Mouse (Mus musculus): ENCODE results near the gene Serpinf2. TPM values are rescaled to one million over a fixed set of nuclear protein-coding genes. Genes with fewer than 3 reads are reported as not detected.
"Not testable (repeated sequence)": the region's sequence is repeated elsewhere in the genome, so short reads cannot be mapped to it uniquely, and the experiment has no call there.

Serpinf2 gene
- polyA plus RNA-seq, 1 experiment = not detected

DNA sequence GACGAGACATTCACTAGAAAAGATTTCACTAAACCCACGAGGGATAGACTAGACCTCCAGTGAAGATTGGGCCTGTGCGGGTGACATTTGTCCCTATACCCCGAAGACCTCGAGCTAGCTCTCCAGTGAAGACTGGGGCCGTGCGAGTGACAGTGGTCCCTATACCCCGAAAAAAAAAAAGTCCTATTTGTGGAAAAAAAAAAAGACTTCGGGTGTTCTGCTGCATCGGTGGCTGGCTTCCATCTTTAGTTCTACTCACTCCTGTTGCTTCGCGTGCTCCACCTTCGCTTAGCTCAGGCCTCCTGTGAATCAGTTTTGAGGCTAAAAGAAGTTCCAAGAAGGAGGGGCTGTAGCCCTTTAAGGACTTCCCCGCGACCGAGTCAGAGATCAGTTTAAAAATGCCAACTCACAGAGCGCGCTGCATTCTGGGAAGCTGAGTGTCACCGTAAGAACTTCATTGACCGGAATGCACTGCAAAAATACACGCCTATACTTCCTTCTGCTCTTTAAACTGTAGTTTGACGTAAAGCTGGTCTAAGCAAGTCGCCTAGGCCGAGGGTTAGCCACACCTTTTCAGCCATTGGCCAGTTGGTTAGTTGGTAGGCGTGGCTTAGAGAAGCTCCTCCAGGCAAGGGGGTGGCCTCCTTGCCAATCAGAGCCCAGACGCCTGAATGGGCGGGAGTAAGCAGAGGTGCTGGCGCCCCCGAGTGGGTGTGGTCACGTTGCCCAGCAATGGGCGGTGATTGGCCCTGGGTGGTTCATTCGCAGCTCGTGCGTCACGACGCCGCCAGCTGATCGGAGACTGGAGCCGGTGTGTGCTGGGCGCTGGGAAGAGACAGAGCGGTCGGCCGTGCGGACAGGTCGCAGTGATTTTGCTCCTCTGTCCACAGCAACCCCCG lies 21.7 kb upstream of the Serpinf2 start, which contains the start of gene Tlcd2:
TSS of gene Tlcd2 (plus strand) at position 872 of the 899 bp plus-strand sequence.
- no peak for TF ChIP-seq FLI1 (IDR thresholded peaks at IDR 0.05; ENCODE audit: low read length)
- no peak for TF ChIP-seq GATA1 (IDR thresholded peaks at IDR 0.05; ENCODE audit: borderline replicate concordance, low read length)
- peaks cover 79% of the 10 kb centered on the region for H3K4me1 ChIP-seq
- H3K4me3 ChIP-seq (replicated peaks) = peak within 1 kb of the TSS; percentile 99
- H3K36me3 ChIP-seq (replicated peaks; ENCODE audit: low read length) = peaks cover 32% of the 10 kb centered on the region
- no peaks in the 10 kb centered on the region for H3K27me3 ChIP-seq (replicated peaks)
- H3K9me3 ChIP-seq = peaks cover 7% of the 10 kb centered on the region; the same call in 1 of the 2 replicates

DNA sequence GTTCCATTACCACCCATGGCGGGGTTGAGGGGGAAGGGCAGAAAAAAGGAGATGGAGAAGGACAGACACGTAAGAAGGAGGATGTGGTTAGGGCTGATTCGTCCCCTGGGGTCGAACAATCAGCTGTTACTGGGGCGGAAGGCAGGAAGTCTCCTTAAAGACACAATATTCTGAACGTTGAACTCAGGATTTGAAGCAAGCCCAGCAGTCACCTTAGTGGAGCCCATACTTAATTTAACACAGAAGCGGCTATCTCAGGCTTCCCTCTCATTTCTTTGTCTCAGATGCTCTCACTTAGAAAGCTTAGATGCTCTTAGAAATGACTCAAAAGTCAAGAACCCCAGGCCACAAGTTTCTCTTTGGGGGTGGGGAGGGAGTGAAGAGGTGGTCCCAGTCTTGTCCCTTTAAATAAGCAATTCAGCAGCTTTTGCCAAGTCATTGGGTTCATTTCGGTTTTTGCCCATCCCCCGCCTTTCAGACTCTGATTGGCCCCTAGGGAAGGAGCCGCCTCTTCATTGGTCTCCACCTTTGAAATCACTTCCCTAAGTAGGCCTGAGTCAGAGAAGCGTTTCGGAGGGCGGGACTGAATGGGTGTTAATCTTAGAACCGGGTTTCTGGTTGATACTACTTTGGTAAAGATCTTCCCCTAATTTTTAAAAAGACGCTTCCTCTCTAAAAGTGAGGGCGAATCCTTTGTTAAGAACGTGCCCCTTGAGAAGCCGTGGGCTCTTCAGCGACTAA lies 20.9 kb upstream of the Serpinf2 start:
- H3K9me3 ChIP-seq = peaks cover 3% of the 10 kb centered on the region; the same call in 1 of the 2 replicates
- H3K27me3 ChIP-seq (replicated peaks) = no peaks in the 10 kb centered on the region
- H3K4me3 ChIP-seq (replicated peaks) = peak overlapping the region; percentile 99
- TF ChIP-seq FLI1 (IDR thresholded peaks at IDR 0.05; ENCODE audit: low read length) (no peak), GATA1 (IDR thresholded peaks at IDR 0.05; ENCODE audit: borderline replicate concordance, low read length) (no peak)
- H3K36me3 ChIP-seq (replicated peaks; ENCODE audit: low read length) = peaks cover 24% of the 10 kb centered on the region
- peaks cover 75% of the 10 kb centered on the region for H3K4me1 ChIP-seq

DNA sequence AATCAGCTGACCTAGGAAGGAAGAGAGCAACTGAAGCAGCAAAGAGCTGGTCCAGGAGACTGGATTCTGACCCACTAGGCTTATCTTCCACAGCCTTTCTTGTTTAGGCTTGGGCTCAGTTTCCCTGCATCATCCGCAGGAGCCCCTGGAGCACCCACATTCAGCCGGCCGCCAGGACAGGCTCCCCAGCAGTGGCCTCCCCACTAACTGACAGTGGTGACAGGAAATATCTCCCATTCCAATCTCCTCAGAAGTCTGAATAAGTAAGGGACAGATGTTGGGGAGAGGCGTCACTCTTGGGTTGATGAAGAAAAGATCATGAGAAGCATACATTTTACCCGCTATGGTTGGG lies 20.3 kb upstream of the Serpinf2 start:
- H3K4me1 ChIP-seq = peaks cover 75% of the 10 kb centered on the region
- H3K4me3 ChIP-seq (replicated peaks) = peak overlapping the region; percentile 99
- no peaks in the 10 kb centered on the region for H3K9me3 ChIP-seq
- no peak for TF ChIP-seq GATA1 (IDR thresholded peaks at IDR 0.05; ENCODE audit: borderline replicate concordance, low read length)
- no peak for TF ChIP-seq FLI1 (IDR thresholded peaks at IDR 0.05; ENCODE audit: low read length)
- peaks cover 19% of the 10 kb centered on the region for H3K36me3 ChIP-seq (replicated peaks; ENCODE audit: low read length)
- no peaks in the 10 kb centered on the region for H3K27me3 ChIP-seq (replicated peaks)

DNA sequence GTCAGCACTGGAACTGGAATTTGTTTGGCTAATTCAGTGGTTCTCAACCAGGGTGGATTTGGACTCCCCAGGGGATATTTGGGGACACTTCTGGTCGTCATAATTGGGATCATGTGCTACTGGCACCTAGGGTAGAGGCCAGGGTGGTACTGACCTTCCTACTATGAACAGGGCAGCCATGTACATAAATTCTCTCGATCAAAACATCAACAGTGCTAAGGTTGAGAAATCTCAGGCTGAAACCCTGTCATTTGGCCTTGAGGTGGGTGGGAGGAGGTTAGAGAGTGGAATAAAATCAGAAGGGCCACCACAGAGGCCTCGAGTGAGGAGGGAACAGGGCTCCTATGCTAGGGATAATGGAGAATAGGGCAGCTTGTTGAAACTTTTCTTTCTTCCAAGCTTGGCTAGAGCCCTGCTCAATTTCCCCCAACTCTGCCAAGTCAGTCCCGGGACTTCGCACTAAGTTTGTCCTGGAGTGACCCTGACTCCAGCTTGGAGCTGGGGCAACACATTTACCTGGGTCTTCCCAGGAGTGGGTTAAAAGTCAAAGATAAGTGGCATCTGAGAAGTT lies 19.8 kb upstream of the Serpinf2 start:
- TF ChIP-seq FLI1 (IDR thresholded peaks at IDR 0.05; ENCODE audit: low read length) = no peak
- no peak for TF ChIP-seq GATA1 (IDR thresholded peaks at IDR 0.05; ENCODE audit: borderline replicate concordance, low read length)
- Histone ChIP-seq H3K9me3 (no peaks in the 10 kb centered on the region), H3K4me3 (replicated peaks) (peak overlapping the region; percentile 99), H3K36me3 (replicated peaks; ENCODE audit: low read length) (peaks cover 14% of the 10 kb centered on the region), H3K27me3 (replicated peaks) (no peaks in the 10 kb centered on the region), H3K4me1 (peaks cover 74% of the 10 kb centered on the region)

DNA sequence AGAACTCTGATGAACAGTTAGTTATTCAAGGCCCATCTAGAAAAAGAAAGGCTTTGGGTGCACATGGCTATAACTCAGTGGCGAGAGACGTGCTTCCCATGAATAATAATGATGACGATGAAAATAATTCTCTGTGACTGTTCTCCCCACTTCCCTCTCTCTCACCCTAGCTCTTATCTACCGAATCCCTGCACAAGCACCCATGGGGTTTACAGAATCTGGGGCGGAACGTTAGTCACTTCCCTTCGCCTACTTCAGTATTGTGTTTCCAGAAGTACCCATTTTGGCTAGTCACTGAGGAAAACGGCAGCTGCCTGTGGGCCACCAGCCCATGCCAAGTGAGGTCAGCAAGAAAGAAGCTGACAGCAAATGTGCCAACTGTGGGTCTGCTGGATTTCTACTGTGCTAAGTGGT lies 19.2 kb upstream of the Serpinf2 start:
- Histone ChIP-seq H3K36me3 (replicated peaks; ENCODE audit: low read length) (peaks cover 8% of the 10 kb centered on the region), H3K27me3 (replicated peaks) (no peaks in the 10 kb centered on the region), H3K4me3 (replicated peaks) (peak overlapping the region; percentile 78), H3K4me1 (peaks cover 75% of the 10 kb centered on the region), H3K9me3 (no peaks in the 10 kb centered on the region)
- TF ChIP-seq GATA1 (IDR thresholded peaks at IDR 0.05; ENCODE audit: borderline replicate concordance, low read length) (no peak; the same call in 2 of the 3 replicates), FLI1 (IDR thresholded peaks at IDR 0.05; ENCODE audit: low read length) (no peak)

DNA sequence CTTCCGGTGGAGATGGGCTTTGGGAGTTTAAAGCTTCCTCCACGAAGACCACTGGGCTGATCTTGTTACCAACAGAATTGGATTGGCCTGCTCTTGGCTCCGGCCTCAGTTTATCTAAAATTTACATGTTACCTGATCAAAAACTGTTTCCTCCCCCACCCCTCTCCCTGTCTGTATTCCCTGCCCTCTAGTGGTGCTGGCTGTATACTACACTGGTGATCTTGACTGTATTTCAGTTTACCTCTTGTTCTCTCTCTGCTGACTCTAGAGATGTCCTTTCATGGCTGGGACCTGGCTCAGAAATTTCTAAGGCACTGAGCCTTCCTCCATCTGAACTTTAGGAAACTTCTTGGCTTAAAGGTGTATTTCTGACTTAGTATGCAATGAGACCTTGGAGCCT lies 18.8 kb upstream of the Serpinf2 start:
- H3K4me1 ChIP-seq = peaks cover 75% of the 10 kb centered on the region
- TF ChIP-seq GATA1 (IDR thresholded peaks at IDR 0.05; ENCODE audit: borderline replicate concordance, low read length) (no peak), FLI1 (IDR thresholded peaks at IDR 0.05; ENCODE audit: low read length) (no peak)
- H3K4me3 ChIP-seq (replicated peaks) = peak overlapping the region; percentile 78
- no peaks in the 10 kb centered on the region for H3K27me3 ChIP-seq (replicated peaks)
- H3K36me3 ChIP-seq (replicated peaks; ENCODE audit: low read length) = peaks cover 4% of the 10 kb centered on the region
- H3K9me3 ChIP-seq = no peaks in the 10 kb centered on the region

DNA sequence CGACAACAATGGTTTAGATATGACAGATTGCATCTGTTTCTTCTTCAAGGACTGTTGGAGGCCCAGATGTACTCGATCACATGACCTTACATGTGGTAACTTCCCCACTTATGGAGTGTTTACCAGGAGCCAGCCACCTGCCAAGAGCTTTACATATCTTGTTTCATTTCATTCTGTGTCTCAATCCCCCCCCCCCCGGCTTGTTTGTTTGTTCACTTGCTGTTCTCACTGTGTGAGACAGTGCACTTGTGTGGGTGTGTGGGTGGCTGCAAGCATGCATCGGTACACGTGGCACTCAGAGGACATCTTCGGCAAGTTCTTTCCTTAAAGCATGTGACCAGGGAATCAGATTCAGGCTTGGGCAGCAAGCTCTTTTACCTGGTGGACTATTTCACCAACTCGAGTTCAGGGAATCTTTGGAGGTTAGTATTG lies 17.1 kb upstream of the Serpinf2 start:
- peaks cover 78% of the 10 kb centered on the region for H3K4me1 ChIP-seq
- TF ChIP-seq GATA1 (IDR thresholded peaks at IDR 0.05; ENCODE audit: borderline replicate concordance, low read length) (no peak), FLI1 (IDR thresholded peaks at IDR 0.05; ENCODE audit: low read length) (no peak)

DNA sequence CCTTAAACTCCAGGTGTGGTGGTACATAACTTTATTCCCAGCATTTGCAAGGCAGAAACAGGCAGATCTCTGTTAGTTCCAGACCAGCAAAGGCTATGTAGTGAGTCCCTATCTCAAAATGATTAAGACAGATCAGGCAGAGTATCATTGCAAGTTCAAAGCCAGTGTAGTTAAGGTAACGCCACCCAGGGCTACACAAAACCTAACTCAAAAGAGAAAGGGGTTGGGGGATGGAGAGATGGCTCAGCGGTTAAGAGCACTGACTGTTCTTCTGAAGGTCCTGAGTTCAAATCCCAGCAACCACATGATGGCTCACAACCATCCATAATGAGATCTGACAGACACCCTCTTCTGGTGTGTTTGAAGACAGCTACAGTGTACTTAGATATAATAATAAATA lies 16.6 kb upstream of the Serpinf2 start:
- H3K4me1 ChIP-seq = peaks cover 82% of the 10 kb centered on the region
- H3K36me3 ChIP-seq (replicated peaks; ENCODE audit: low read length) = peaks cover 23% of the 10 kb centered on the region
- H3K9me3 ChIP-seq; H3K4me3 ChIP-seq (replicated peaks); H3K27me3 ChIP-seq (replicated peaks): not testable (repeated sequence)

More for the DNA sequence above, 17.1 kb upstream of the Serpinf2 start:
- H3K4me3 ChIP-seq (replicated peaks) = no peak overlapping the region
- H3K9me3 ChIP-seq = no peaks in the 10 kb centered on the region
- H3K27me3 ChIP-seq (replicated peaks) = no peaks in the 10 kb centered on the region
- peaks cover 18% of the 10 kb centered on the region for H3K36me3 ChIP-seq (replicated peaks; ENCODE audit: low read length)

DNA sequence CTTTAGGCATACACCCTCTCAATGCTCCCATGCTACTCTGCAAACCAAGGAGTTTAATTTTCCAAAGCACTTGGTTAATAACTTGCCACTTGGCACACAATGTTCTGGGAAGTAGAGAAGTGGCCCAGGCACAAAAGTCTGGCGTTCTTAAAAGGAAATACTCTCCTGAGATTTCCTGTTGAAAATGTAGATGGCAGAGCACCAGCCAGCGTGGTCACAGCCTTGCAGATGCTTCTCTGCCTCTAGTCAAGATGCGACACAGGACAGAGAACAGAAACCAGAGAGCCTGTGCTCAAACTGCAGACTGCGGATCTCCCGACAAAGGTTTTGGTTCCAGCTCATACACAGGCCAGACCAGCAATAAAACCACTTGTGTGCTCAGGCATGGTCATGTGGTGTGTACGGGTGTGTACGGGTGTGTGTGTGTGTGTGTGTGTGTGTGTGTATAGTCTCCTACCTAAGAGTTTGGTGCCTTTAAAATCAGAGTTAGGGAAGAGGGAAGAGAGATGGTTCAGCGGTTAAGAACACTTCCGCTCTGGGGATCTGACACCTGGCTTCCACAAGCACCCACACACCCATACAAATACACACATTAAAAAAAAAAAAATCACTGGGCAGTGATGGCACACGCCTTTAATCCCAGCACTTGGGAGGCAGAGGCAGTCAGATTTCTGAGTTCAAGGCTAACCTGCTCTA lies 15.8 kb upstream of the Serpinf2 start:
- H3K4me1 ChIP-seq = peaks cover 83% of the 10 kb centered on the region
- H3K27me3 ChIP-seq (replicated peaks) = no peaks in the 10 kb centered on the region

More for the DNA sequence above, 15.8 kb upstream of the Serpinf2 start:
- TF ChIP-seq FLI1 (IDR thresholded peaks at IDR 0.05; ENCODE audit: low read length) (no peak), GATA1 (IDR thresholded peaks at IDR 0.05; ENCODE audit: borderline replicate concordance, low read length) (no peak)
- Histone ChIP-seq H3K36me3 (replicated peaks; ENCODE audit: low read length) (peaks cover 31% of the 10 kb centered on the region), H3K9me3 (no peaks in the 10 kb centered on the region), H3K4me3 (replicated peaks) (peak overlapping the region; percentile 94)

Measured in megakaryocyte, embryonic 14.5 days (primary cell).